In the genomic region with DNA sequence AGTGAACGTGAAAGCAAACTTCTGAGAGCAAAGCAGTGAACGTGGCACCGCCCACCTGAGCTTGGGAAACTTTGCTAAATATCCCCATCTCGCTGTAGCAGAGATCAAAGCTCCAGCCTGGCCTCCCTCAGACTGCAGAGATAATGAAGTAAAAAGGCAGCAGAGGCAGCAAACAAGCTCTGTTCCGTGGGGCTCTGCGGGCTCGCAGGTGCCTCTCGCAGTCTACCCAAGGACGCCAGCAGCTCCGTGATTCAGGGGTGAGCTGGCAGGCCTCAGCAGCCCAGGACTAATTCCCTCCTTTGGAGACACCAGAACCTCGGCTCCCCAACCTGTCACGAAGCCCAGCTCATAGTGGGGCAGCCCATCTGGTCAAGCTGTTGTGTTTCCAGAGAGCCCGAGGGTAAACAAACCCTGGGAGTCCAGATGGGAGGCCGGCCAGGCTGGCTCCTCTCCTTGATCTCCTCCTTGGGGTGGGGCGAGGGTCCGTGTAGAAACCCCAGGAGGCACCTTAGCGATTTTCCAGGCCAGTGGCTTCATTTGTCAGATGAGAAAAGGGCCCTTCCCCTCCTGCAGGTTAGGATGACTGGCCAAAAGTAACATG, we compare ENCODE assay signal across 8 mouse cellular contexts.
DNase-seq lines count a peak whose midpoint lies in the region; ATAC-seq and TF ChIP-seq lines count a peak whose summit lies in the region.

No protein-coding gene starts in this region.

- peak overlapping the region; percentile 46 for H3K9ac ChIP-seq in kidney, embryonic 16.5 days (replicated peaks; ENCODE audit: low read length)
- no peak overlapping the region for H3K9ac ChIP-seq in hindbrain, embryonic 13.5 days
- H3K9ac ChIP-seq in midbrain, embryonic 16.5 days (ENCODE audit: low read depth, low read length), result 0 out of 2 replicates have a peak overlapping the region, but pooled peaks have one; percentile 31

- WGBS in kidney, embryonic 16.5 days, result 3% methylated on average over 17 of the region's 17 CpGs
- 6% methylated on average over 17 of the region's 17 CpGs for WGBS in cerebellum, adult 2 months
- WGBS in hindbrain, embryonic 13.5 days, result 6% methylated on average over 17 of the region's 17 CpGs
- WGBS in midbrain, embryonic 16.5 days, result 3% methylated on average over 17 of the region's 17 CpGs

- no peaks in the 10 kb centered on the region for H3K27me3 ChIP-seq in kidney, embryonic 16.5 days (ENCODE audit: insufficient read depth, low read length)
- H3K27me3 ChIP-seq in cerebellum, adult 2 months (ENCODE audit: control insufficient read depth, insufficient read depth, low read length), result no peaks in the 10 kb centered on the region
- H3K27me3 ChIP-seq in hindbrain, embryonic 13.5 days, result peaks cover 61% of the 10 kb centered on the region
- peaks cover 2% of the 10 kb centered on the region; the same call in 1 of the 2 replicates for H3K27me3 ChIP-seq in midbrain, embryonic 16.5 days (ENCODE audit: control insufficient read depth, insufficient read depth, low read depth, low read length)

- H3K27ac ChIP-seq in kidney, embryonic 16.5 days (ENCODE audit: low read length), result peak overlapping the region; percentile 83
- H3K27ac ChIP-seq in cerebellum, adult 2 months (ENCODE audit: insufficient read depth, low read length), result no peak overlapping the region
- no peak overlapping the region for H3K27ac ChIP-seq in hindbrain, embryonic 13.5 days
- H3K27ac ChIP-seq in midbrain, embryonic 16.5 days (ENCODE audit: low read length), result peak overlapping the region; percentile 18; the same call in 1 of the 2 replicates

- ATAC-seq in kidney, embryonic 16.5 days (ENCODE audit: low FRiP score, low TSS enrichment), result peak; percentile 43; the same call in 1 of the 2 replicates
- ATAC-seq in hindbrain, embryonic 13.5 days (ENCODE audit: low FRiP score), result no peak
- ATAC-seq in midbrain, embryonic 16.5 days, result no peak

- TF ChIP-seq CTCF in cerebellum, adult 2 months (IDR thresholded peaks at IDR 0.05; ENCODE audit: borderline replicate concordance, insufficient read depth, low read depth, low read length), result no peak

- H3K4me2 ChIP-seq in kidney, embryonic 16.5 days (replicated peaks; ENCODE audit: low read depth, low read length), result peak overlapping the region; percentile 36
- 0 out of 2 replicates have a peak overlapping the region, but pooled peaks have one; percentile 6 for H3K4me2 ChIP-seq in hindbrain, embryonic 13.5 days
- peak overlapping the region; percentile 34 for H3K4me2 ChIP-seq in midbrain, embryonic 16.5 days (ENCODE audit: low read length)

- no peak for DNase-seq in kidney, adult 11 months
- DNase-seq in cerebellum, adult 2 months, result peak; percentile 78 to 84
- DNase-seq in right cerebral cortex, postnatal 25 days, result no peak
- no peak for DNase-seq in kidney, adult 8-10 months
- no peak for DNase-seq in frontal cortex, adult 2 months (ENCODE audit: extremely low spot score in 1 of 2, low spot score in 1 of 2)

- H3K4me3 ChIP-seq in kidney, embryonic 16.5 days (ENCODE audit: low read length), result peak overlapping the region; percentile 3; the same call in 1 of the 2 replicates
- H3K4me3 ChIP-seq in cerebellum, adult 2 months (replicated peaks; ENCODE audit: insufficient read depth, low read depth, low read length), result peak overlapping the region; percentile 33
- no peak overlapping the region for H3K4me3 ChIP-seq in hindbrain, embryonic 13.5 days
- no peak overlapping the region for H3K4me3 ChIP-seq in midbrain, embryonic 16.5 days (ENCODE audit: low read depth, low read length)

- peaks cover 16% of the 10 kb centered on the region; the same call in 1 of the 2 replicates for H3K4me1 ChIP-seq in kidney, embryonic 16.5 days (ENCODE audit: insufficient read depth, low read length)
- H3K4me1 ChIP-seq in cerebellum, adult 2 months (ENCODE audit: control insufficient read depth, insufficient read depth, low read length), result peaks cover 20% of the 10 kb centered on the region
- H3K4me1 ChIP-seq in hindbrain, embryonic 13.5 days (replicated peaks), result peaks cover 41% of the 10 kb centered on the region
- H3K4me1 ChIP-seq in midbrain, embryonic 16.5 days (ENCODE audit: control insufficient read depth, insufficient read depth, low read length), result peaks cover 18% of the 10 kb centered on the region

- no peaks in the 10 kb centered on the region for H3K36me3 ChIP-seq in kidney, embryonic 16.5 days (ENCODE audit: insufficient read depth, low read length)
- H3K36me3 ChIP-seq in hindbrain, embryonic 13.5 days, result no peaks in the 10 kb centered on the region
- no peaks in the 10 kb centered on the region for H3K36me3 ChIP-seq in midbrain, embryonic 16.5 days (ENCODE audit: control insufficient read depth, insufficient read depth, low read length)

- no peak for TF ChIP-seq POLR2A in cerebellum, adult 2 months (IDR thresholded peaks at IDR 0.05; ENCODE audit: borderline replicate concordance, insufficient read depth, low read length)

- no peaks in the 10 kb centered on the region for H3K9me3 ChIP-seq in kidney, embryonic 16.5 days (ENCODE audit: low read length)
- no peaks in the 10 kb centered on the region for H3K9me3 ChIP-seq in hindbrain, embryonic 13.5 days
- no peaks in the 10 kb centered on the region for H3K9me3 ChIP-seq in midbrain, embryonic 16.5 days (replicated peaks; ENCODE audit: control insufficient read depth, low read length, poor library complexity, severe bottlenecking)

Comparison
In these comparisons a context has a peak if more than half of its experiments do, and no peak if none do; other contexts are left out.
1. H3K27ac ChIP-seq: peak in kidney, embryonic 16.5 days (single experiment) and midbrain, embryonic 16.5 days (single experiment); none in cerebellum, adult 2 months (single experiment) and hindbrain, embryonic 13.5 days (single experiment).
2. H3K4me3 ChIP-seq: peak in kidney, embryonic 16.5 days (single experiment) and cerebellum, adult 2 months (single experiment); none in hindbrain, embryonic 13.5 days (single experiment) and midbrain, embryonic 16.5 days (single experiment).
3. DNase-seq: peak in cerebellum, adult 2 months (2 of 2); none in kidney, adult 11 months (single experiment), right cerebral cortex, postnatal 25 days (single experiment), kidney, adult 8-10 months (0 of 2) and frontal cortex, adult 2 months (0 of 2).
4. Peak in every context shown above with its lines, with median percentiles within 50 percentile points of each other: H3K4me2 ChIP-seq.